Mouse (Mus musculus) thymus, postnatal 25 days (tissue): ENCODE measurements around the gene Kctd19.
A peak's percentile ranks its signal among the peaks of the same experiment; 100 is the strongest.

Experiments
- DNase-seq: peaks from one replicate; pipeline ENCODE4 v3.0.0; 2022

Kctd19 gene

DNA sequence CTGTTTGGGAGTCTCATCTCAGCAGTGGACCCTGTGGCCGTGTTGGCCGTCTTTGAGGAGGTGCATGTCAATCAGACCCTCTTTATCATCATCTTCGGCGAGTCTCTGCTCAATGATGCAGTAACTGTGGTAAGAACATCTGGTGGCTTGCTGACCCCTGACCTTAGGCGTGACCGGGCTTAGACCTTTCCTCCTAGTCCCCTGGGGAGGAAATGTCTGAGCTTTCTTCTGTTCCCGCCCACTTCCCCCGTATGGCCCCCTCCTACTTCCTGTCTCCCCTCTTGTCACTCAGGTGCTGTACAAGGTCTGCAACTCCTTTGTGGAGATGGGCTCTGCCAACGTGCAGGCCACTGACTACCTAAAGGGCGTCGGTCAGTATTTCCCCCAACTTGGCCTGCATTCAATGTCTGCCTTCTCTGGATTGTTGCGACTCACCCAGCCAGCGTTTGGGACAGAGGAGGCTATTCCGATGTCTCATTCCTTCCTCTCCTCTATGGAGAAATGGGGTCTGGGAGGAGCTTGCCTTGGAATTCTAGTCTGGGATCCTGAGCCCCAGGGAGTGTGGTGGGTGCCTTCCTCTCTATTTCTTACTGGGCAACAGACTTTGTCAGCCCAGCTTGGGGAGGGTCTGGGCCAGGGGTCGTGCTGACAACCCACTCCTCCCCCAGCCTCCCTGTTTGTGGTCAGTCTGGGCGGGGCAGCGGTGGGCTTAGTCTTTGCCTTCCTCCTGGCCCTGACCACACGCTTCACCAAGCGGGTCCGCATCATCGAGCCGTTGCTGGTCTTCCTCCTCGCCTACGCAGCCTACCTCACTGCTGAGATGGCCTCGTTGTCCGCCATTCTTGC, 57.9 kb downstream of the Kctd19 start:
- DNase-seq = peak; percentile 65

DNA sequence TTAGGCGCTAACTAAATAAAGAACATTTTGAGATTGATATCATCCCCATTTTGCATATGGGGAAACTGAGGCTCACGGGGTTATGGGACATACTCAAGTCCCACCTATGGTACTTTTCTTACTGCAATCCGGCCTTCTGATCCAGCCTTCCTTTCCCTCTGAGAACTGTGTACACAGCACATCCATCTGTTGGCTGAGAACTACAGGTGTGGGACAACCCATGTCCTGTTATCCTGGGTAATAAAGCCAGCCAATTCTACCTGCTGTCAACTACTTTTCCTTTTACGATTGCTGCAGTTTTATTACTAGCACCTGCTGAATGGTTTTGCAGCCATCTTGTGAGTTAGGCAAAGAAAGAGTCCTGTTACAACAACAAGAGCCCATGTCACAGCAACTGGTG, 58.8 kb downstream of the Kctd19 start:
- no peak for DNase-seq

DNA sequence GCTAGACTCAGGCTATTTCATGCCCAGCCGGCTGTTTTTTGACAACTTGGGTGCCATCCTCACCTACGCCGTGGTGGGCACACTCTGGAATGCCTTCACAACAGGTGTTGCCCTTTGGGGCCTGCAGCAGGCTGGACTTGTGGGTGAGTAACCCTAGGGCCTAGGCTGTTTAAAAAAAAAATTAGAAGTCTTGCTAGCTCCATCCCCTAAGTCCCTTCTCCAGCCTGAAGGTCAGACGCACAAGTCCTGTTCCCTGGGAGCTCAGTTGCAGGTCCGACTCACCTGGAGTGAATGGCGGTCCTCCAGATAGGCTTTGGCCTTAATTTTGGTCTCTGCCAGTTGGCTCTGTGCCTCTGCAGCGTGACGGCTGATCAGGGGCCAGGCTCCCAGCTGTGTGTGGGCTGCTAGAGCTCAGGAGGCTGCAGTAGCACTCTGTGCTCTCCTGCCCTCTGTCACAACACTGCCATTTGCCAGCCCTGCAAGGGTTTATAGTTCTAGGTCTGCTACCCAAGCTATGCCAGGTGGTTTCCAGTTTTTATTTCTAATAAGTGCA, 59.6 kb downstream of the Kctd19 start:
- DNase-seq = no peak

DNA sequence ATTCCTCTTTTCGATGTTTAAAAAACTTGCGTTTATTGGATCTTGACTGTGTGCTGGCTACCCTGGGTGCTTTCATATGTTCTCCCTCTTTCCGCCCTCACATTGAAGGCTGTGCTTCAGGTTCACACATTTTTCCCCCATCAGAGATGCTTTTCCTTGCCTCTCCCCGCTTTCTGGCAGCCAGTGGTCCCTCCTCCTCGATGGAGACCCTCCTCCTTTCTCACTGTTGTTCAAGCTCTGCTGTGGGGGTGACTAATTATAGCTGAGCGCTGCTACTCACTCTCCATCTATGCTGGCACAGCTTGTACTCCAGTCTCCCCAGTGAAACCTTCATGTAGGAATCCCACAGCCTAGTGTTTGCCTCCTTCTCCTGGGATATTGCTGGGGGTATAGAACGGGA, 63.1 kb downstream of the Kctd19 start:
- DNase-seq = no peak

DNA sequence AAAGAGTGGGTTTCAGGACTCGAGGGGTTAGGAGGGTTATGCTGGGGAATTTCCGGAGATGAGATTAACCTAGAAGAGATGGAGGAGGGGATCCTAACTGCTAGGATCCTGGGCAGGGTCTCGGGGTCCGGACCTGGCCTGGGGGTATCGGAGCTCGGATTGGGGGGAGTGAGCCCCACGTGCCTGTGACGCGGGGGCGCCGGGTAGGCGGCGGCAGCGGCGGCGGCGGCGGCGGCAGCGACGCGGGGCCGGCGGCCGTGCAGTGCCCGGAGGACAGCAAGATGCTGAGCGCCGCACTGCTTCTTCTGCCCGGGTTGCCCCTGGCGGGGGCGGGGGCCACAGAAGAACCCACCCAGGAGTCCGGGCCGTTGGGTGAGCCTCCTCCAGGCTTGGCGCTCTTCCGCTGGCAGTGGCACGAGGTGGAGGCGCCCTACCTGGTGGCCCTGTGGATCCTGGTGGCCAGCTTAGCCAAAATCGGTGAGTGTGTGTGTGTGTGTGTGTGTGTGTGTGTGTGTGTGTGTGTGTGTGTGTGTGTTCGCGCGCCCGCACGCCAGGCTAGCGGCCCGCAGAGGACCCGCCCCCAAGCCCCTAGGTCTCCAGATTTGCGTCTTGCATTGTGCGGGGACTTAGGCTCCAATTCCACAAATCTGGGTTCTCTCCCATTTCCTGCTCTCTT, 64.1 kb downstream of the Kctd19 start:
- DNase-seq = peak; percentile 30

DNA sequence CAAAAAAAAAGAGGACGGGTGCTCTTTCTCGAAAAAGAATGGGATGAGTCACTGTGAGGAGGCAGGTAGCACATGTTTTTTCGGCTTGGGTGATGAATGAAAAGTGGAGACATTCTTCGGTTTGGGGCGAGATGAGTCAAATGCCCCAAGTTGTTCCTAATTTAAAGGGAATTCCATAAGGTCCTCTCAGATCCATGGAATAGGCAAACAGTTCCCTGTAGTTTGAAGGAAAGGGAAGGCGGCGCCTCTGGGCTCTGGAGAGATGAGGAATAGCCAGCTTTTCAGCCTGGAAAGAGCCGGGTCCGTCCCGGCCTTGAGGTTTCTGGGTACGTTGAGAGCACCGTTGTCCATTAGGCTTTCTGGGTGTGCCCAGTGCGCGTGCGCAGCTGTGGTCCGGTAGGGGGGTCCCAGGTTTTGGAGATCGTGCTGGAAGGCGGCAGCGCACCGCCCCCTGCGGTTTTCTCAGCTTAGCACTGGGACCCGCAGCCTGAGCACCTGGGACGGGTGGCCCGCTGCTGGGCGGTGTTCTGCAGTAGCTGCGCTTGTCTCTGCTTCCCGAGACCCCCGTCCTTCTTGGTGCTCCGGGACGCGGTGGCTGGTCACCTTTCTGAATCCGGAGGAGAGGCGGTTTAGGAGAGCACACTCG, 64.7 kb downstream of the Kctd19 start, which contains the start of gene Slc9a5:
Gene Slc9a5, plus strand, starts transcription at position 394 of the 646 bp plus-strand sequence.
- DNase-seq = peak; percentile 68

DNA sequence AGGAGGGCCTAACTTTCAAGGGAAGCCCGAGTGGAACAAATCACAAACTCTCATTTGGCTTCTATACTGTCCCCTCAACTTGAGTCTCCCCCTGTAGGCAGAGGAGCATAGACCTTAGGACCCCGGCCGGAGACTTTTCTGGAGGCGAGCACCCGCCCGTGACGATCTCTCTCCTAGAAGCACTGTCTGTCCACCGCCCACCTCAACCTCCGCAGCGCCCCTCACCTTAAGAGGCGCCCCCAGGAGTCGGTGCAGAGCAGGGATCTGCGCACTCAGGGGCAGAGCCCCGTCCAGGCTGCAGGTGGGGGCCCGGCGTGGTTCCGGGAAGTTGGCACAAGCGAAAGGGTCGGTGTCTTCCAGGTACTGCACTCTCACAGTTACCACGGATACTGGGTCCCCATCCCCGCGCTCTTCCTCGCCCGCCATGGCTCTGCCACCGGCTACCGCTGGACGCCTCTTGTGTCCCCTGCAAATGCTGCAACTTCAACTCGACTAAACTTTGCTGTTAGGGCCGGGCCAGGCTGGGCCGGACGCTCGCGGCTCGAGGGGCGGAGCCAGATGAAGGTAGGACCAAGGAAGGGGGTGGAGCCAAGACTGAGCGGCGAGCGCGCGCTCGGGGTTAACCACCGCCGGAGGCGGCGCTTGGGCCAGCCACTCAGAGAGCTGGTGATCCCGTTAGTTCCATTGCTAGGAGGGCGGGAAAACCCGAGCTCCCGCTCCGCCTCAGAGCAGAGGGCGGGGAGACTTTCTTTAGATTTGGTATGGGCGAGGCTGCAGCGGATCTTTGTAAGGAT, 65.7 kb downstream of the Kctd19 start, which contains the start of gene Fhod1:
Gene Fhod1, minus strand, starts transcription at position 526 of the 794 bp plus-strand sequence.
- DNase-seq = peak; percentile 89

DNA sequence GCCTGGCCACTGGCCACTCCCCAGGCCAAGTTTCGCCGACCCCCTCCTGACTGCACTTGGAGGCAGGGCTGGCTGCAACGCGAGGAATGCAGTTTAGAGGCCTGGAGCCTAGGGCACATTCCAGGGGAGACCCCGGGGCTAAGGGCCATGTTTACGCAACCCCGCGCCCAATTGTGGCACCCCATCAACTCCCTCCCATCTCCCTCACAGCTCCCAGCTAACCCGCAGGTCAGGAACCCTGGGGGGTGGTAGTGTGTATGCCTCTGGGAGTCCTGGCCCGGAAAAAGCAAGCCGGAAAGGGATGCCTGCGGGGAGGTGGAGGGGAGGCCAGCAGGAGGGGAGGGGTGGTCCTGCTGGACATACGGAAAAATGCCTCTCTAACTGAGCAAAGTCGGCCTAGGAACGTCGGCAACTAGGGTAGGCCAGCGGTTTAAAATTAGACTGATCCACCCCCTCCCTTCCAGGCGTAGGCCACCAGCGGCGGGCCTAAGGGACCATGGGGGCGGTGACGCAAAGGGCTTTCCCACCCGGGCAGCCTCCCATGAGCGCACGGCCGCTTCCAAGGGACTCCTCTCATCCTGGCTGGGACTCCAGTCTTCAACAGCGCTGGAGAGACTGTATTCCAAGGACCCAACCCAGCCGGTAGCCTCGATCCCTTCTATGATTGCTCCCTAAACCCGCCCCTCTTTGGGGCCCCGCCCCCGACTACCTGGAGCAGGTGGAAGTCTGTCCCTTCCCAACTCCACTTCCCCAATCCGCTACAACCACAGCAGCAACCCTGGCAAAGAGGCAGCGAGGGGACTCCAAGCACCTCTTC, 66.5 kb downstream of the Kctd19 start:
- DNase-seq = no peak

DNA sequence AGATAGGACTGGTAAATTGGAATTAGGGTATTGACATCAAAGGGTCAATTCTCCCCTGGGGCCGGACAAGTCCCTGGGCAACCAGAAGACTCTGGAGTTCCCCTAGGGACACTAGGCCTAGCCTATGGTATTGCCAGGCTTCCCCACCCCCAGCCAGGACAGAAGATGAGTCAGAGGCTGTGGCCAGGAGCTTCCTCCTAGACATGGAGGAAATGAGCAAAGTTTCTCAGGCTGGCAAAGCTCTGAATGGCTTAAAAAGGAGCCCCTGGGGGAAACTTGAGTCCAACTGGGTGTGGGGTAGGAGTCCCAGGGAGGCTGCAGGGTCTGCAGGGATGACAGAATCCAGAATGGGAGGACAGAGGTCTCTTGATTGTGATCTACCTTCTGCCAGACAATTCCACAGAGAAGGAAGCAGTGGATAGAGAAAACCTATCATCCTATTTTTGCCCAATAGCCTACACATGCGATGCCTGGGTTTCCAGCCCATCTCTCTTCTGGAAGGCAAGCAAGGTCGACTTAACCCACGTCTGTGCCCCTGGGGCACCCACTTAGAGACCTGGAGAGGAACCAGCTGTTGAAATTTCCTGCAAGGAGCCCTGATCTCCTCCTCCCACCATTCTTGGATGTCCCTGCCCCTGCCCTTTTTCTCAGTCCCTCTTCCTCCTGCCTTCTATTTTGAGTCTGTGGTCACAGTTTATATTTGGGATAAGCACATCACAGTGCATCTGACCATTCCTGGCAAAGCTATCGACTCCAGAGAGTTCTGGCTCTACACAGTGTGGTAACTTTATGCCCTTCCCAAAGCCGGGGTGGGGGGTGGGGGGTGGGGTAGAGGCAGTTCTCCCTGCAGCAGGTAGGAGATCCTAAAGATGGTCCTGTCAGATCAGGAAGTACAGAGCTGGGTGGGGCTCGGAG, 68.0 kb downstream of the Kctd19 start:
- no peak for DNase-seq

DNA sequence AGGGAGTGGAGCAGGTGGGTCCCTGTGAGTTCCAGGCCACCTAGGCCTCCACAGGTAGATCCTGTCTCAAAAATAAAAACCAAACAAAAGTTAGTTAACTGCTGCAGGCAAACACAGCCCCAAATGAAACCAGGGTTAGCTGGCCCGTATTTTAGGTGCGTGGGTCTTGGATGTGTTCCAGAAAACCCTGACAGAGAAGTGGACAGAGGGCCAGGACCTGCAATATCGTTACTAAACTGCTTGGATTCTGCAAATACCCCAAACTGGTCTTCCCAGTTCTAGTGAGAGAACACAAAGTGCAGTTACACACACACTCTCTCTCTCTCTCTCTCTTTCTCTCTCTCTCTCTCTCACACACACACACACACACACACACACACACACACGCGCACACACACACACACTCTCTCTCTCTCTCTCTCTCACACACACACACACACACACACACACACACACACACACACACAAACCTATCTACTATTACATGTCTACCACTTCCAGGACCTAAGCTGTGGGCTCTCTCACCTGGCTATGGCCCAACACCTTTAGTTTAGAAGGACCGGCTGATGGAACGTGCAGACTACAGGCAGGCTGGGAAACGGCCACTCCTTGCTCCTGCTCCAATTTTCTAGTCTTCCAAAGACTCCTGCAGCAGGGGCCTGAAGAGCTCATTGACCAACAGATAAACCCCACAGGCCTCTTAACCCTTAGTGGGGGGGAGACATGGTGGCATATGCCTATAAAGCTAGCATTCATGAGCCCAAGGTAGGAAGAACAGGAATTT, 69.3 kb downstream of the Kctd19 start:
- no peak for DNase-seq

DNA sequence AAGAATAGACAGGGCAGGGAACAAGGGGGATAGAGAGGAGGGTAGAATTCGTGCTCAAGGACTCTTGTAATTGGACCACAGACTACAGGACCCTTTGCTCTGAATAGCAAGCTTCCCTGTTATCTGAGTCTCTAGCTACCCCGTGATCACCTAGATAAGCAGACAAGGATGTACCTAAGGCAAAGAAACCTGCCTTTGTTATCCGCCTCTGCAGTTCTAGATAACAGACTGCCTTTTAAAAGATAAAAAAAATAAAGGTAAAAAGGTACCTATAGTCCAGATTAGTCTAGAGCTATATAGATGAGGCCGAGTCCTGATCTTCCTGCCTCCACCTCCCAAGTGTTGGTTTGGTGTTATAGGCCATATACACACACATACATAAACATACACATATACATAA, 70.5 kb downstream of the Kctd19 start:
- DNase-seq = no peak

DNA sequence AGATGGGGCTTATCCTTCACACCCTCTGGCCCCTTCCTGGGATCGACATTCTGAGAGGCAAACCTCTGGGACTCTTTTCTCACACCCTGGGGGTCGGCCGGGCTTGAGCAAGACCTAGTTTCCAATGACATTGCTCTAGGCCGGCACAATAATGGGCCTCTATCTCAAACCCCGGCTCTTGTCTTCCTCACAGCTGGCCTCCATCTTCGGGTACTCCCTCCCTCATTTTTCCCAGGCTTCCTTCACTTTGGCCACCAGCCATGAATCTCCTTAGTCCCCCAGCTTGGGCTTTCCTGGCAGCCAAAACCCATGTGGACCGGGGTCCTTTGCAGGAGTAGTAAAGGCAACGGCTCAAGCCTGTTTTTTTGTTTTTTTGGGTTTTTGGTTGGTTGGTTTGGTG, 71.9 kb downstream of the Kctd19 start:
- no peak for DNase-seq

DNA sequence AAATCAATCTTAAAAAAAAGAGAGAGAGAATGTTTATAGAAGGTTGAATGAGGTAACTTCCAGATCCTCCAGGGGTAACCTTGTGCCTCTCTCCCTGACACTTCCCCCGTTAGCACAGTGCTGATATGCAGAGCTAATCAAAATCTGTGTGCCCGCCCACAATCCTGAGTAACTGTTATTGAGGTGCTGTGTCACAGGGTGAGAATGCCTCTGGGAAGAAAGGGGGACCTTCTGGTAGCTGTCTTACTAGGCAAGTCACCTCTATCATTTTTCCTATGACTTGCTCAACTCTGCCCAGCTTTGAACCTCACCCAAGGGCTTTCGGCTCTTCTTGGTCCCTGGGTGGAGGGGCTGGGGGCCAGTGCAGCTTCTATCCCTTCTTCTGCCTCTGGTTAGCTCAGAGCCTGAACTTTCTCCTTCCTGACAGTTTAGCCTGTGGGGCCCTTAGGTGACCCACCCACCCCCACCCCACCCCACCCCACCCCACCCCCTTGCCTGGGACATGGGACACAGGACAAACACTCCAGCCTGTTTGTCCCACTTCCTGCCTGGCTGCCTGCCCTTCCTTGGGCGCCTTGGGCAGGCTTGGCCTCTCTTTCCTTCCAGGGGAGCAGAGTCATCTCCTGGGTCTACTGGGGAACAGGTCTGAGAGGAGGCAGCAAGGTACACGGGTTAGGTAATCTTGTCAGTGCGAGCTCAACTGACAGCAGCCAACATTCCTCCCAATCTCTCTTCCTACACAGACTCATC, 73.2 kb downstream of the Kctd19 start:
- no peak for DNase-seq

DNA sequence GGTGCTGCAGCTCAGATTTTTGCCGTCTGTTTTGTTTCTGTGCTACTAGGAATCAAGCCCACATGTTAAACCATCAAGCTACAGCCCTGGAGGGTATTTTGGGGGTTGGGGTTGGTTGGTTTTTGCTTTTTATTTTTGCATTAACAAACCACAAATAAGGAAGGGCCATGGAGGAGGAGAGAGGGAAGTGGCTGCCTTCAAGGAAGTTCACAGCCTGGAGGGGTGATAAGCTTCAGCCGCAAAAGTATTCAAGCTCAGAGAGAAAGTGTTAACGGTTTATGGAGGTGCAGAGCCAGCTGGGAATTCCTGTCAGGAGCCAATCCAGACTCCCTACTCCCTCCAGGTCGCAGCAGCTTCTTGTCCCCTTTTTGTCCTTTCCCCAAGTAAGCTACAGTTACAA, 74.3 kb downstream of the Kctd19 start:
- DNase-seq = no peak

DNA sequence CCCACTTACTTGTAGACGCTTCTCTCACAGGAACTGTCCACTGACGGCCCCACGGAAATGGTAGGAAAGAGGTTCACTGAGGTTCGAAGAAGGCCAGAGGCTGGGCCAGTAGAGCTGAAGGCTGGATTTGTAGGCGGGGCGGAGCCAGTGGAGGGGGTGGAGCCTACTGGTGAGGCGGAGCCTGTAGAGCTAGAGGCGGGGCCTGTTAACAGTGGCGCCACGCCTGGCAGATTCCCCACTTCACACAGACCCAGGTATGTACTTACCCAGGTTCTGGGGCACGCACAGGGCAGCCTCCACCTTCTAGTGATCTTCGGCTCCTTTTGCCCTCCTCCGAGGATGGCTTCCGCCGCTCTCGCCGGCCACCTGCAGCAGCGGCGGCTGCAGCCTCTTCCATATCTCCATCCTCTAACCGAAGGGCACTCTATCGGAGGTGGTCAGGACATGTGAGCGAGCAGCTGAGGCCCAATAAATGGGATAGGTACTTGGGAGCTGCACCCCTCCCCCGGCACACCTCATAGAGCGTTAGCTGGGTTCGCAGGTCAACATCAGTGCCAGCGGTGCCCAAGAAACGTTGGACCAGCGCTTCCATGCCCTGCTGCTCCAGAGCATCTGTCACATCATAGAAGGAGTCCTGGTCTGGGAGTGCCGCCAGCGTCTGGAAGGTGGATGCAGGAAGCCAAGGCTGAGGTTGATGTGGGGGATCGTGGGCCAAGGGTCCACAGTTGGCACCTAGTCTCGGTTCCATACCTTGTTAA, 76.8 kb downstream of the Kctd19 start:
- DNase-seq = no peak
